Mouse (Mus musculus) ES-E14 (cell line): ENCODE data around the gene Zfp322a.

Experiments used
- CHD2 ChIP-seq: IDR thresholded peaks from 2 replicates; pipeline ENCODE4 v1.6.1; 2014; ENCODE audit warnings: mild to moderate bottlenecking, low read depth, low read length, inconsistent platforms
- MAFK ChIP-seq: IDR thresholded peaks from 2 replicates; pipeline ENCODE4 v1.6.1; 2014; ENCODE audit warnings: mild to moderate bottlenecking, low read depth, low read length, inconsistent platforms; ENCODE audit not compliant: insufficient read depth
- ZC3H11A ChIP-seq: IDR thresholded peaks from 2 replicates; pipeline ENCODE4 v1.6.1; 2012; ENCODE audit warnings: low read depth, mild to moderate bottlenecking, inconsistent platforms, low read length, borderline replicate concordance

GRCm38 (mm10) chr13:23361536-23361935, 7.5 kb downstream of the Zfp322a start:
- TF ChIP-seq CHD2 (no peak), ZC3H11A (no peak), MAFK (no peak)
